Mouse (Mus musculus) layer of hippocampus, adult 18-20 months (tissue): Measurements from ENCODE around the gene Stat5b. TPM values are rescaled to one million over a fixed set of nuclear protein-coding genes. Genes with fewer than 3 reads are reported as not detected.

Experiments
- DNase-seq, 2 experiments: peaks; one replicate each; pipeline ENCODE4 v3.0.0; 2022; ENCODE audit warnings: low spot score in 2 of 2
- total RNA-seq, 2 experiments: library from RNA; stranded (reverse); gene quantifications; 2 replicates each; pipeline ENCODE4 v1.2.3; 2021

The Stat5b gene
- total RNA-seq, 2 experiments from 2014 or later = 12.1 to 16.2 TPM

DNA sequence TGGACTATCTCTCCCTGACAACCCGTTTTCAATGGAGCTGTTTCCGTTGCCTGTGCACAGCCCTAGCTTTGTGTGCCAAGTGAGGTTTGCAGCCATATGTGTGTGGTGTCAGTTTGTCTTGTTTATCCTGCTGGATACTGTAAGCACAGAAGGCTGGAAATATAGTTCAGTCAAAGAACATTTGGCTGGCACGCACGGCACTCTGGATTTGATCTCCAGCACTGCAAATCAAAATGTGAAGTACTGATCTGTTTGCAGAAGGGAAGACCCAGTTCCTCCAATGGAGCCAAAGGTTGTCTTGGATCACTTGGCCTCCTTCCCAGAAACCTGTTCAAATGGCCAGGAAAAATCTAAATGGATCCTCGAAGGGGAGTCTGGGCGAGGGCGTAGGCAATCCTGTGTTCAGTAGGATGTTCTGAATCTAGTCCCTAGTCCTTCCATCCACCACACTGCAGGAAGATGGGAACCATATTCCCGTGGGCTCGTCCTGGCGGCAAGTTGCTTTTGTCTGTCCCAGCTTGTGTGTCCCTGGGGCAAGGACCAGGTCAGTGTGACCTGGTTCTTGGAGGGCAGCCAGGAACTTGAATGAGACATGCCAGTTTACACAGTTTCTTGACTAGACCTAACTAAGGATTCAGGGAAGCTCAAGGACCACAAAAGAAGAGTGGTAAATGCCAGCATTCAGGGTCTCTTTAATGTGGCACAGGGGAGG lies 19.9 kb upstream of the Stat5b start:
- peak; percentile 55 to 88 for DNase-seq

- no peak for DNase-seq
Observed at GRCm38 (mm10) chr11:100865618-100866017, 15.1 kb upstream of the Stat5b start.

GRCm38 (mm10) chr11:100863141-100863540 lies 12.6 kb upstream of the Stat5b start:
- no peak for DNase-seq

GRCm38 (mm10) chr11:100861836-100862235 lies 11.3 kb upstream of the Stat5b start:
- DNase-seq = no peak

GRCm38 (mm10) chr11:100861335-100861734 lies 10.8 kb upstream of the Stat5b start:
- no peak for DNase-seq

DNA sequence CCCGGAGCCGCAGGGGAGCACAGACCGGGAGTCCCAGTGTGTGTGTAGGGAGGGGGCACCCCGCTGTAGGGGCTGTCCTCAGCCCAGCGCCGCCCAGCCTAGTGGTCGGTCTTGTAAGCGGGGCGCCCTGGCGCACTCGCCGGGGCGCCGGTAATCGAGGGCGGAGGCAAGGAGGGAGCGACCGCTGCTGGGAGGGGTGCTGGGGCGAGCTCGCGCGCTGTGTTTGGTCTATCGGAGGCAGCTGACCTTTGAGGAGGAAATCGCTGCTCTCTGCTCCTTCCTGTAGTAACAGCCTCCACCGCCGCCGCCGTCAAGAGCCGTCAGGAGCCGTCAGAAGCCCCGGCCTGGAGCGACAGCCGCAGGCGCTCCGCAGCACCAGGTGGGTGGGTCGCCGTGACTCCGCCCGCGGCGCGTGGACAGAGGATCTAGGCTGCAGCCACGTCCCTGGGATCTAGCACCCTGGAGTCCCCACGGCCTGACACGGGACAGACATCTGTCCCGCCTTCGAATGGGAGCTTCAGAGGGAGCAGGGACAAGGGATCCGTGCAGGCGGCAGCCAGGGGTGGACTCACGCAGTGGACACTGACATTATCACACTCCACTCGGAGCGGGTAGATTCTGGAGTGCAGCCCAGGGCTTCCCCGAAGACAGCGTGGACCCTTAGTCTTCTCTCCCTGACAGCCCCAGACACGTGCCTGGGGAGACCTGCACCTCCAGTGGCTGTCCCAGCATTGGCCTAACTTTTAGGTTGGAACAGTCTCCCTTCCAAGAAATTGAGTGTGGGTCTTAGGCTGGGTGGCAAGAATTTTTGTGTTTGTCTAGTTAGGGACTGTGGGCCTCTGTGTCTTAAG lies 9.9 kb upstream of the Stat5b start:
- DNase-seq = peak in 1 of 2 experiments; percentile 12

DNA sequence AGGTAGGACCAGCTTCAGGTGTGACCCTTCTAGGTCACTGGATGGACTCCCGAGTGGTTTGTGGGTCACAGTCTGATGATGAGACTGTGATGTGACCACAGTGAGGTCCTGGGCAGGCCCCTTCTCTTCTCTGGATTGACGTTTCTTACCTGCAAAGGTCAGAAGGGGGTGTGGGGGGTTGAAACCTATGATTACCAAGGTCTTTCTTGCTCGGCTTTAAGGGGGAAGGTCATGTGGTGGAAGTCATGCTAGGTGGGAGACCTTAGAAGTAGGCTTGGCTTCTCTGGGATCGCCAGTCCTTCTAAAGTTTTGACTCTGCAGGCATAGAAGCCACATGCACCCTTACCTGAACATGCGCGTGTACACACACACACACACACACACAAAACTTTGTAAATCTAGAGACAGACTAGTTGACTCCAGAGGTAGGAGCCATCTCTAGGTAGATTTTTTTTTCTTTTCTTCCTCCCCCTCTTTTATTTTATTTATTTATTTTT lies 9.1 kb upstream of the Stat5b start:
- no peak for DNase-seq

- DNase-seq = peak in 1 of 2 experiments; percentile 50
Observed at GRCm38 (mm10) chr11:100858935-100859578, 8.5 kb upstream of the Stat5b start, which contains the start of gene Stat5a. Gene Stat5a, plus strand, starts transcription at chr11:100859351.

GRCm38 (mm10) chr11:100857960-100858359 lies 7.4 kb upstream of the Stat5b start:
- DNase-seq = no peak

DNA sequence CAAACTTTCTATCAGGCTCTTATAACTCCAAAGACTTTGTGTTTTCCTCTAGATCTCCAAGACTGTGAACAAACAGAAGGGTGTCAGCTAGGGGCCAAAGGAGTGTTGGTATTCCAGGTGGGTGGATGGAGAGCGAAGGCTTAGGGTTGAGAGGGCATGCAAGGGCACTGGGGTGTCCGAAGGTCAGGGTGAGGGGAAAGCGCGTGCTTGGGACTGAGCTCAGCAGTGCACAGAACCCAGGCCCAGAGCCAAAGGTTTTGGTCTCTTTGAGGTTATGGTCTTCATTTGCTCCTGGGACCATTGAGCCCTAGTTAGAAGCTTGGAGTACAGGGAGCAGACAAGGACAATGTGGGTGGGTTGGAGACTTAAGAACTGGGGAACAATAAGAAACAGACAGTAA lies 4.7 kb upstream of the Stat5b start:
- DNase-seq = no peak

- DNase-seq = no peak
Observed at GRCm38 (mm10) chr11:100854268-100854667, 3.7 kb upstream of the Stat5b start.

DNA sequence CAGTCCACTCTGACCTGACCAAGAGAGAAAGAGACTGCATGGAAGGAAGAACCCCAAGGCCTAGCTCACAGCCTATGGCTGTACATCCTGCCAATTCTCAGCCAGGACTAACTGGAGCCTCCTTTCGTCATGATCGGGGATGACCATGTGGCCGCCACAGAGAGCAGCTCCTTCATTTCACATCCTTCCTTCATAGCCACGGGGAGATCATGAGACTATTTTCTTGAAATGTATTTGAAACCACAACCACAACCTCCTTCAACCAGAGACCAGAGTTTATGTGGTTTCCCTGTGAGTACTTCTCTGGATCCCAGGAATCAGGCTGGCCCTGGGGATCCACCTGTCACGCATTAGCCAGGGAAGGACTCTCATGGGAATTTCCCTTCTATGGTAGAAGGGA lies 2.5 kb upstream of the Stat5b start:
- DNase-seq = no peak

GRCm38 (mm10) chr11:100852088-100852487 lies 1.6 kb upstream of the Stat5b start:
- no peak for DNase-seq

- DNase-seq = no peak
Observed at GRCm38 (mm10) chr11:100850778-100851528, 429 bp upstream of the Stat5b start.

DNA sequence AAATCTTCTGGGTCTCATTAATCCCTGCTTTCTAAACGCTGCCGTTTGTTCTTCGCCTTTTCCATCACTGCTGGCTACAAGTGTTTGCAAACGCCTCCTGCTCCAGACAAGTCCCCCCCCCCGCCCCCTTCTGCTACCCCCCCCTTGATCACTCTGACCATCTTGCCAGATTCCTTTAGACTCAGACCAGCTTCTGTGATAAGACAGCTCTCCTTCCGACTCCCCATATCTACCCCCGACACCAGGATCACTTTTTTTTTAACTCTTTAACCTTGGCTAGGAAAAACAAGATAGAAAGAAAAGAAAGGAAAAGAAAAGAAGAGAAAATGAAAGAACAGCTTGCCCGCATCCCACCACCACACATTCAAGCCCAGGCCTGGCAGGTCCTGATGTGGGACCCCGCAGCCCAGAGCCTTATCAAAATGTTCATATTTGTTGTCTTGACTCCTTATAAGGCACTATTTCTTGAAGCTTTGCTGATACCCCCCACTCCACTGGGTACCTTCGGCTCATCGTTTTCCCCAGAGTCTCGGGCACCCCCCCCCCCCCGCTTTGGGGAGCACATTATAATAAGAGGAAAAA lies 977 bp downstream of the Stat5b start:
- no peak for DNase-seq

DNA sequence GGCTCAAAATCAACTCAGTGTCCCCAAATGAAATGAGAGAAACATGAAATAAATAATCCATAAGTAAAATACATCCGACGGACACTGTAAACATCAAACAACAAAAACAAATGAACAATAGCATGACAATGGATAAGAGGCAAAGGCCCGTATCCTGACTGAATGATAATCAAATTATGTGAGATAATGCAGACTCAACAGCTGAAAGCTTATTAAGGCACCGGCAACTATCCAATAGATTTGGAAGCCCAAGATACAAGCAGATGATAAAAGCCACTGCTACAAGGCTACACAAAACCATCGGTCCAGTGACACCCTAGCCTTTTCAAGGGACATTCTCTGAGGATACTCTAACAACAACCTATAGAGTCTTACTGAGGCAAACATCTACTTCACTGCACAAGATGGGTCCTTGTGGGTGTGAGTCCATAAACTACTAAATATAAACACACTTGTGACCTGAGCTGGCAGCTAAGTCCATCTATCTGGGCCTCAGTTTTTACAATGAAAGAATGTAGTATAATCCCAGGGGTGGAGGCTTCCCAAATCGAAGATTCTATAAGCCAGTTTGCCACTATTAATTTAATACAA lies 1.6 kb downstream of the Stat5b start:
- no peak for DNase-seq

GRCm38 (mm10) chr11:100848080-100848479 lies 2.4 kb downstream of the Stat5b start:
- no peak for DNase-seq

DNA sequence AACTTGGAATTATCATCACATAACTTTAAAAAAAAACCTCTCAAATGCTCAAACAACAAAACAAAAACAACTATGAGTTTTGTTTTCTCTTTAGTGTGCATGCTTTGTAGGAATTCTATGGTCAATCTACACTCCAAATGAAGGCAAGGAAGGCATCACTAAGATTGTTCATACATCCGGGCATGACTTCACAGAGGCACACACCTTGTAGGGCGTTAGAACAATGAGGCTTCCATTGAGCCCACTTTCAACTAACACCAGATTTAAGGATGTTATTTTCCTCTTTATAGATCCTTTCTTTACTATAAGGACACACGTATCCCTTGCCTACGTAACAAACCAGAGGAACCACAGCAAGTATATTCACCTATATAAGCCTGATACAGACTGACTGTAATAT lies 3.0 kb downstream of the Stat5b start:
- DNase-seq = no peak

DNA sequence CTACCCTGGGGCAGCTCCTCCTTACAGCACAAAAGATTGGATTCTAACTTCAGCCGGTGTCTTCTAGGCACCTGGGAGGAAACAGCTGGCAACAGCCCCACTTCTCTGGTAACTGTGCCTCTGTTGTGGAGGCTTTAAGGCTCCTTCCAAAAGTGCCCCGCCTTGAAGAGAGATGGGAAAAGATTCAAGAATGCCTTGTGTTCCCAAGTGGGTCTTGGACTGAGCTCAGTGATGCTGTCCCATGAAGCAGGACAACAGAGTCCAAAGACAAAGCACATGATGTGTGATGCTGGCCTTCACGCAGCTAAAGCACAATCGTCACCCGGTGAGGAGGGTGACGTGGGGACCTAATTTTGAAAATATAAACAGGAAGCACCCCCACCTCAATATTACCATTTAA lies 4.7 kb downstream of the Stat5b start:
- DNase-seq = no peak

DNA sequence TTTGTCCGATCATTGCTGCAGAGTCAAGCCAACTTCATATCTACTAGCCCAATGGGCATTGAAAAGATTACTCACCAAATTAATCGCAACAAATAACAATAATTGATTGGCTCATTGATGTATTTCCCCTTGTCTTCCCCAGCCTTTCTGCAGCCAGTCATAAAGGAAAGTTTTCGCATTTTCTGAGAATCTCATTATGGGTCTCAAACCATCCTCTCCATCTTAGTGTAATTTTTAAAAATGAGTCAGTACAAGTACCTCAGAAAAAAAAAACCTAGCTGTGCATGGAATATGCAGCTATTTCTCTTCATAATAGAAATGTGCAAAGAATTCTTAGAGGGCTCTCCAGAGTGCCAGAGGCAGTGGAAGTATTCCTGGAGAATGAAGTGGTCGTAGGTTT lies 6.4 kb downstream of the Stat5b start:
- DNase-seq = no peak
